7 mouse cellular contexts compared by ENCODE assay signal in the genomic region with DNA sequence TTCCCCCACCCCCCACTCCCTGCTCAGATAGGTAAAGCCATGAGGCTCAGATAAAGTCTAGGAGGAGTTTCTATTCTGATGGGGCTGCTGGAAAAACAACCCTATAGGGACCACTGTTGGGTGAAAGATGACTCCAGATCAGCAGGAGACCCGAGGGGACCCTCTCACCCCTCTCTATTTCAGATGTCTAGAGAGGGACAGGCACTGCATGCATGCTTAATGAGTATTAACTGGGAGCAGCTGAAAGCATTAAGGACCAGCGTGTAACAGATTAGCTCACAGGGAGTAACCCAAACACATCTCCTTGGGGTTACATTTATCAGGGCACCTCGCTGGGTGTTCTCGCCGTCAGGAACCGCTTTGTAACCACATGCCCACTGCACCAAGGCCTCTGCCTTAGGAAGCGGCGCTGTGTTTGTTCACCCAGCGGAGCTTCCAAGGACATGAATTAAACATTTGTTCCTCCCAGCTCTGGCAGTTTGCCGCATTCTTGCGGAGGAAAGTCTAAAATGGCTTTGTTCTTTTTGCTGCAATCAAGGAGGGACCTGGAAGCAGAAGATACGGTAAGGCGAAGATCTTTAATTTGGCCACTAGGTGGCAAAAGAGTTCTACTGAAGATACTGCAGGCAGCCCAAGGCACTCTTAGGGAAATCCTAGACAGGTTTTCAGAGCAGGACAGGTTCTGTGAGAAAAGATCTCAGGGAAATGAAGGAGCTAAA.
DNase-seq lines count a peak whose midpoint lies in the region; ATAC-seq and TF ChIP-seq lines count a peak whose summit lies in the region.

No protein-coding gene starts in this region.

- intact Hi-C loops in left cerebral cortex, postnatal 14 days (cut with DNase I), result loop anchor here (5.0 to 10.0 kb wide), 2 partner anchors 455 to 617 kb away; no protein-coding TSS in a partner anchor

- H3K27ac ChIP-seq in cortical plate, adult 2 months (ENCODE audit: insufficient read depth, low read length), result no peak overlapping the region
- 0 out of 2 replicates have a peak overlapping the region, but pooled peaks have one; percentile 7 for H3K27ac ChIP-seq in intestine, embryonic 15.5 days

- no peaks in the 10 kb centered on the region for H3K27me3 ChIP-seq in intestine, embryonic 15.5 days (replicated peaks)

- no peak for TF ChIP-seq POLR2A in cortical plate, adult 2 months (IDR thresholded peaks at IDR 0.05; ENCODE audit: extremely low read depth, insufficient read depth, low read length)

- peak overlapping the region; percentile 77 for H3K4me2 ChIP-seq in intestine, embryonic 15.5 days (replicated peaks)

- DNase-seq in adrenal gland, adult 18-20 months (ENCODE audit: low spot score in 2 of 2), result peak; percentile 35 to 53
- peak; percentile 46 for DNase-seq in gastrocnemius, postnatal 10 days
- peak; percentile 85 to 93 for DNase-seq in left cerebral cortex, postnatal 14 days (ENCODE audit: low spot score in 2 of 2)
- peak; percentile 79 for DNase-seq in right cerebral cortex, postnatal 14 days

- 1% methylated on average over 13 of the region's 13 CpGs for WGBS in intestine, embryonic 15.5 days

- H3K9ac ChIP-seq in intestine, embryonic 15.5 days, result peak overlapping the region; percentile 40; the same call in 1 of the 2 replicates

- TF ChIP-seq CTCF in cortical plate, adult 2 months (IDR thresholded peaks at IDR 0.05; ENCODE audit: extremely low read depth, insufficient read depth, low read length), result peak; percentile 77

- no peaks in the 10 kb centered on the region for H3K9me3 ChIP-seq in intestine, embryonic 15.5 days

- H3K36me3 ChIP-seq in intestine, embryonic 15.5 days, result no peaks in the 10 kb centered on the region

- H3K4me1 ChIP-seq in cortical plate, adult 2 months (ENCODE audit: control insufficient read depth, insufficient read depth, low read length), result no peaks in the 10 kb centered on the region
- H3K4me1 ChIP-seq in intestine, embryonic 15.5 days (replicated peaks), result peaks cover 12% of the 10 kb centered on the region

- H3K4me3 ChIP-seq in cortical plate, adult 2 months (ENCODE audit: insufficient read depth, low read length), result peak overlapping the region; percentile 2; the same call in 1 of the 2 replicates
- H3K4me3 ChIP-seq in intestine, embryonic 15.5 days (replicated peaks), result peak overlapping the region; percentile 29

- ATAC-seq in intestine, embryonic 15.5 days, result peak; percentile 91
- peak; percentile 88 for ATAC-seq in megakaryocyte-erythroid progenitor cell, adult 5-6 weeks (replicated peaks; ENCODE audit: low FRiP score, low TSS enrichment, poor library complexity, severe bottlenecking)
